Mouse (Mus musculus) cerebellum, postnatal 4 days (tissue): ENCODE measurements at regions not wholly inside any gene's neighbourhood (a gene's known extent, or its start where the extent isn't known, plus 50 kb on each side); places are given as distances from the start of the nearest gene placed in this dataset.
A peak's percentile ranks its signal among the peaks of the same experiment; 100 is the strongest.

ENCODE experiments used
- DNase-seq, 2 experiments: peaks; one replicate each; pipeline ENCODE4 v3.0.0; 2022; ENCODE audit warnings: low spot score in 2 of 2, mixed read lengths in 1 of 2

DNA sequence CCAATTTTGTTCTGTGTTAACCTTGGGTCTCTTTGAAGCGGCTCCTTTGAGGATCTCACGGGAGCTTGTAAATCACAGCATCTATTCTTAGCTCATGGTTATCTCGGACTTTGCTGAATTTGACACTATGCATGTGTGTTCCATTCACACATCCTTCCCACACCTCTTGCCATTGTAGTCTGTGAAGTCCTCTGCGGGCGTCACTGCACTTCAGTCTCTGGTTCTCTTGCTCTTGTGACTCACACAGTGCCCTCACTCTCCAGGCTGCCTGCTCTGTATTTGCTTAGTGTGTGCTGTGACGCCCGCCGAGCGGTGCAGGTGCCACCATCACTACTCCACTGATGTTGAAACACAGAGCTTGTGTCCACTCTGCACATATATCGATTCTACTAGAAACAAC, 1271.2 kb downstream of the Synb start:
- DNase-seq: no peak

DNA sequence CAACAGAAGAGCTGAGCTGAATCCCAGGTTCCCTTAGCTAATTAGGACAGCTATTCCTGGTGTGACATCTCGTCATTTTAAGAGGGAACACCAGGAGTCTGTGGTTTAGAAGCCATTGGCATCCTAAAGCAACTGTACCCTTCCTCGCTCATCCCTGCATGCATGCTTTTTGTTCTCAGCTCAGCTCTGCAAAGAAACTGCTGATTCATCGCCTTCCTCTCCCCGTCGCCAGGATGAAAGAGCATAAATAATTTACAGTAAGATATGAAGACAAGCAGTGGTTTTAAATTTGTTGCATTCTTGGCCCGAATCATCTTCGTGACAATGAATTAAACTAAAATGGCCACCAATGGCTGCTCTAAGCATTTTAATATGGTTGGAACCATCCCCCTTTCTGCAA, 1272.9 kb downstream of the Synb start:
- DNase-seq: no peak

DNA sequence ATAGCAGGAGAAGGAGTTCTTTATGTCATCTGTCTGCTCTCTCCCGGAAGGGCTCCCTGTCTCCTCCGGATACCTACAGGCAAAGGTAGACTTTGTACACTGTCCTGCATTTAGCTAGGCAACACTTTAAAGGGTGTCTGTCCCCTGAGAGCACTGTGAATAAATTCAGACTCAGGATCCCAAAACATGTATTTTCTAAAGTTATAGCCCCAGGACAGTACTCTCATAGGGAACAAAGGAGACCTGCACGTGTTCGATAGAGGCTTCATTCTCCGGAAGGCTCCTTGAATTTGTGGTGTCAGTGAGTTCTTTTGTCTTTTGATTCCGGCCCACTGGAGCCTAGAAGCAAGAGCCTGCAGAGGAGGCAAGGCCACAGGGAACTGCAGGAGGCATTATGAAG, 1273.3 kb downstream of the Synb start:
- DNase-seq: no peak

DNA sequence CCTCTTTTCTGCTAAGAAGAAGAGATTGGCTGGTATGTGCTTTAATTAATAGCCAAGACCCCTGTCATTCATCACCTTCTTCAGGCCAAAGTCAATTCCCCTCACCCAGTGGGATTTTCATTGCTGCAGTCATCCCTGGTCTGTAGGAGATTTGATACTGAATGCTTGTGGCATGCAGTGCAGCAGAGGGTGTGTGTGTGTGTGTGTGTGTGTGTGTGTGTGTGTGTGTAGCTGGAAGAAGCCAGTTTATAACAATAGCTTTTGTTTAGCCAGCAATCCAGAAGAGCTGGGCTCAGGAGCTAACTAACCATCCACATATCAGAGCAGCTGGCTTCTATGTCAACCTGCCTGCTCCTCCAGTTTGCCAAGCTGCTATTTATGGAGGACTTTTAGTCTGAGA, 1275.4 kb downstream of the Synb start:
- no peak for DNase-seq

DNA sequence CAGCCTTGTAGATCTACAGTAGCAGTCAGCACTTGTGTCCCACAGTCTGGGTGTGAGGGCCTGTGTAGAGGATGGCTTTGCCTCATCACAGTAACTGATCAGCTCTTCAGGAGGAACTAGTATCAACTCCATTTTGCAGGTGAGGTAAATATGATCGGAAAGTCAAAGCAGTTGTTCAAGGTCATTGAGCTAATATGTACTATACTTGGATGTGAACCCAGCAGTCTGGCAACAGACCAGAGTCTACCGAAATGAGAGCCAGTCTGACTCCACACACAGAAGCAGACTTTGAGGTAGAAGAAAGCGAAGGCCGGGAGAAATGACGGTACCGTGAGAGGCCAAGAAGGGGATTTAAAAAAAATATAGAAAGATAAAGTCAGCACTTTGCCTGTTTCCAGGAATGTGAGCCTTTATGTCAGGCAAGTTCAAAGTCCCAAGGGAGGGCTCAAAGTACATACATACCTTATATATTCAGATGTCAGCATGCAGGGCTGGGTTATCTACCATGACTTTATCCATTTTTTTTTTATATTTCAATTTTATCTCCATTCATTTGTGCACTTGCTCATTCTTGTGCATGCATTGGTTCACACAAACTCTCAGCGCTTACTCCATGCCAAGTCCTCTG, 1297.2 kb downstream of the Synb start:
- no peak for DNase-seq

DNA sequence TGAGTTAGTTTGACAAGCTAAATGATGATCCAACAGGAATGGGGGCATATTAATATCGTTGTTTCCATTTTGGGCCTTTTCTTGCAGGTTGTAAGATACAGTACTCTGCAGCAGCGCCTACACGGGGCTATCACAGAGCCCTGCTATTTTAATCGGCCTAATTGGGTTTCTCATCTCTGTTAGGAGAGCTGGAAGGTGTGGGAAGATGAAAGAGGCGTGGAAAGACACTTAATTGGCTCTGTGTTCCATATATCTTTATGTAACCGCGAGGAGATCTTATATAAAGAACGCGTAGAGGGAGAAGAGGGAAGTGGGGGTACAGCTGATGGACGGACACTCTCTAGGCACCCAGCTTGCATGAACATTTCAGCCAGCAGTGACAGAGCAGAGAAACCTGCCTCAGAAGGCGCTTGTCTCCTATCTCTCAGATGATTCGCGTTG, 1300.5 kb downstream of the Synb start:
- DNase-seq: no peak

DNA sequence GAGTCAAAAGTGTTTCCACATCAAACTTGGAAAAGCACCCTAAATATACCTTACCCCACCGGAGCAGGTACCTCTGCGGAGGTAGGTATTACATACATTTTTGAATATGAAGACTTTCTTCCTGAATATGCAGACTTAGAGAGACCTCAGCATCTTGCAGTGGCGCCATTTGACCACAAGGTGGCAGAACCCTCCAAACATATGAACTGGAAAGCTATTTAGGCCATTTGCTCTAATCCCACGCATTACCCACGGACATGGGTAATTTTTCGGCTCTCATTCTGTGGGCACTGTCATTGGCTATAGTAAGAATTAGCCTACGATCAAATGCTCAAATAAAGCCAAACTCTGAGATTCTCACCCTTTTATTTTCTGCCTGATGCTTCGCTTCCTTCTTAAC, 1301.0 kb downstream of the Synb start:
- DNase-seq: peak; percentile 49 to 73

DNA sequence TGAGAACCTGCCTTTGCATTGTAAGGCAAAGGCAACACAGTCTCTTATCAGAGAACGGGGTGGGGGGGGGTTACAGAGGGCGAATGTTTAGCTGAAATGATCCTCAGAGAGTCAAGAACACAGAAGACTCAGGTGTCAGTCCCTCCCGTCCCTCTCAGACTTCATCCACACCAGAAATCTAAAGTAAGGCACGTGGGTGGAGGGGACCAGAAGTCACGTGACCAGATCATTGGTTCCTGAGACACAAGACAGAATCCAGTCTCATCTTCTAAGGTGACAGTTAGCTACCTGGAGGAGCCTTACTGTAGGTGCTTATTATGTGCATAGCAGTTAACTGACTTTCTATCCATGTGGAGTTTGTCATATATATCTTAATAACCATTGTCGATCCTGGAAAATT, 1302.0 kb downstream of the Synb start:
- DNase-seq: no peak

DNA sequence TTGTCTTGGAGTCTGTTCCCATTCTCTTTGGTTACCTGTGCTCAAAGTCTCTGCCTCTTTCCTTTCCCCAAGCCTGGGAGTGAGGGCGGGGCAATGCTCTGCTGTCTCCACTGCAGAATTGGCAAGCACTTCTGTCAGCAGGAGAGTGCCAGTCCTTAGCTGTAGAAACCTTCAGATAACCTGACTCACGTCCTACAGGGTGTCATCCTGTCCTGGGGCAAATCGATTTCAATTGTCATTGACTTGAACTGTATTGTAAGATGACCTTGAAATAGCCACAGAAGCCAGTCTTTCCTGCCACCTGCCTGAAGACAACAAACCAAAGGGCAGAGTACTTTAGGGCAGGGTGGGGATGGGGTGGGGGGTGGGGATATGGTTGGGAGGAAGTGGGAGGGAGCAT, 1303.8 kb downstream of the Synb start:
- DNase-seq: no peak
